Mouse (Mus musculus): Measurements from ENCODE around the gene Atp6ap1l.

Gene Atp6ap1l

GRCm38 (mm10) chr13:90886568-90886983 is 18.6 kb downstream of the Atp6ap1l start:
- peak; percentile 41 for DNase-seq (ENCODE audit: inconsistent ontology term)

GRCm38 (mm10) chr13:90885856-90886532 is 19.2 kb downstream of the Atp6ap1l start:
- no peak for DNase-seq (ENCODE audit: inconsistent ontology term)

GRCm38 (mm10) chr13:90881727-90882429 is 23.3 kb downstream of the Atp6ap1l start:
- peak; percentile 69 for DNase-seq (ENCODE audit: inconsistent ontology term)

GRCm38 (mm10) chr13:90871579-90871978 is 33.6 kb downstream of the Atp6ap1l start:
- no peak for DNase-seq (ENCODE audit: inconsistent ontology term)

GRCm38 (mm10) chr13:90869157-90869556 is 36.0 kb downstream of the Atp6ap1l start:
- DNase-seq (ENCODE audit: inconsistent ontology term): no peak

GRCm38 (mm10) chr13:90862138-90862537 is 43.0 kb downstream of the Atp6ap1l start:
- no peak for DNase-seq (ENCODE audit: inconsistent ontology term)

GRCm38 (mm10) chr13:90860888-90861431 is 44.2 kb downstream of the Atp6ap1l start:
- no peak for DNase-seq (ENCODE audit: inconsistent ontology term)

- no peak for DNase-seq (ENCODE audit: inconsistent ontology term)
Measured at GRCm38 (mm10) chr13:90852727-90853630, 52.2 kb downstream of the Atp6ap1l start.

GRCm38 (mm10) chr13:90851795-90852194 is 53.4 kb downstream of the Atp6ap1l start:
- DNase-seq (ENCODE audit: inconsistent ontology term): no peak

- DNase-seq (ENCODE audit: inconsistent ontology term): no peak
Measured at GRCm38 (mm10) chr13:90844191-90844590, 61.0 kb downstream of the Atp6ap1l start.

GRCm38 (mm10) chr13:90843412-90843811 is 61.7 kb downstream of the Atp6ap1l start:
- no peak for DNase-seq (ENCODE audit: inconsistent ontology term)

- no peak for DNase-seq (ENCODE audit: inconsistent ontology term)
Measured at GRCm38 (mm10) chr13:90841213-90841553, 64.0 kb downstream of the Atp6ap1l start.

- peak; percentile 56 for DNase-seq (ENCODE audit: inconsistent ontology term)
Measured at GRCm38 (mm10) chr13:90840530-90841212, 64.5 kb downstream of the Atp6ap1l start.

GRCm38 (mm10) chr13:90833641-90834207 is 71.4 kb downstream of the Atp6ap1l start:
- no peak for DNase-seq (ENCODE audit: inconsistent ontology term)
